In the genomic region with DNA sequence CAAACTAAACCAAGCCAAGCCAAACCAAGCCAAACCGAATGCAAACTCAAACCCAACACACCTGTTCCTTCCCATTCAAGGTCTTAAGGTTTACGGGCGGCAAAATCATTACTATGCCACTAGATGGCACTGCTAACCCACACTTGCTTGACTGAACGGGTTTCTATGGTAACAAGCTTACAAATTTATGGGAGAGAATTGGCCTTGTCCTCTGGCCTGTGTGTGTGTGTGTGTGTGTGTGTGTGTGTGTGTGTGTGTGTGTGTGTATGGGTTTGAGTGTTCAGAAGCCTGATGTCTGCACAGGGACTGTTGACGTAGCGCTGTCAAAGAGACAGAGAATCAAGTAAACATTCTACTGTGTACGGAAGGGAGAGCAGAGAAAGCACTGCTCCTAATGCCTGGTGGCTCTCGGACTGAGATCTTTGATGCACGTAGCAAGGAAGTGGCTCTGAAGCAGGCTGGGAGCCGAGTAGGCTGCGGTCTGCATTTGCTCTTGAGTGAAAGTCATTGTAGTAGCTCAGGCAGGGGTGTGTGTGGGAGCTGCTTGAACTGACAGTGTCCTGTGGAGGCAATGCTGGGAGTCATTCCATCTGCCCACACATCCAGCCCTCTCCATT, we compare ENCODE assay signal across 8 mouse cellular contexts.
A peak's percentile ranks its signal among the peaks of the same experiment; 100 is the strongest.
DNase-seq lines count a peak whose midpoint lies in the region; ATAC-seq and TF ChIP-seq lines count a peak whose summit lies in the region.

No protein-coding gene starts in this region.

- DNase-seq in 3T3-L1 (ENCODE audit: low read depth, low spot score), result peak; percentile 72
- DNase-seq in adrenal gland, adult 18-20 months (ENCODE audit: low spot score in 2 of 2), result peak; percentile 25 to 38
- peak; percentile 79 for DNase-seq in embryo, embryonic 9.5 days (ENCODE audit: extremely low spot score)
- DNase-seq in heart, embryonic 10.5 days (ENCODE audit: low spot score), result no peak
- peak; percentile 89 for DNase-seq in limb, embryonic 14.5 days (ENCODE audit: low spot score)
- DNase-seq in splenic B cell, adult 2 months (ENCODE audit: low read depth, low spot score), result peak; percentile 82

- no peaks in the 10 kb centered on the region for H3K9me3 ChIP-seq in heart, embryonic 10.5 days
- no peaks in the 10 kb centered on the region for H3K9me3 ChIP-seq in kidney, embryonic 14.5 days (ENCODE audit: control insufficient read depth, low read length)
- H3K9me3 ChIP-seq in limb, embryonic 14.5 days (ENCODE audit: control insufficient read depth, low read length), result no peaks in the 10 kb centered on the region
- H3K9me3 ChIP-seq in midbrain, embryonic 16.5 days (replicated peaks; ENCODE audit: control insufficient read depth, low read length, poor library complexity, severe bottlenecking), result no peaks in the 10 kb centered on the region

- 17% methylated on average over 11 of the region's 11 CpGs for WGBS in heart, embryonic 10.5 days
- 6% methylated on average over 11 of the region's 11 CpGs for WGBS in kidney, embryonic 14.5 days
- WGBS in limb, embryonic 14.5 days, result 8% methylated on average over 11 of the region's 11 CpGs
- 0% methylated on average over 11 of the region's 11 CpGs for WGBS in midbrain, embryonic 16.5 days

- no peak for TF ChIP-seq POLR2A in limb, embryonic 14.5 days (IDR thresholded peaks at IDR 0.05; ENCODE audit: borderline replicate concordance, extremely low read depth, insufficient read depth, insufficient read length)

- H3K4me2 ChIP-seq in kidney, embryonic 14.5 days (replicated peaks; ENCODE audit: low read depth, low read length), result peak overlapping the region; percentile 41
- peak overlapping the region; percentile 33 for H3K4me2 ChIP-seq in limb, embryonic 14.5 days (replicated peaks; ENCODE audit: low read depth, low read length, severe bottlenecking)
- peak overlapping the region; percentile 62 for H3K4me2 ChIP-seq in midbrain, embryonic 16.5 days (ENCODE audit: low read length)

- no peaks in the 10 kb centered on the region for H3K36me3 ChIP-seq in heart, embryonic 10.5 days
- no peaks in the 10 kb centered on the region for H3K36me3 ChIP-seq in kidney, embryonic 14.5 days (ENCODE audit: control insufficient read depth, insufficient read depth, low read length)
- no peaks in the 10 kb centered on the region for H3K36me3 ChIP-seq in limb, embryonic 14.5 days (ENCODE audit: control insufficient read depth, insufficient read depth, low read length)
- H3K36me3 ChIP-seq in midbrain, embryonic 16.5 days (ENCODE audit: control insufficient read depth, insufficient read depth, low read length), result no peaks in the 10 kb centered on the region
- no peaks in the 10 kb centered on the region for H3K36me3 ChIP-seq in splenic B cell, adult 2 months (ENCODE audit: control insufficient read depth, insufficient read depth, low read length, poor library complexity, severe bottlenecking)

- H3K4me1 ChIP-seq in heart, embryonic 10.5 days, result peaks cover 12% of the 10 kb centered on the region
- H3K4me1 ChIP-seq in kidney, embryonic 14.5 days (ENCODE audit: control insufficient read depth, insufficient read depth, low read length), result 0 out of 2 replicates have a peak, but pooled peaks cover 2% of the 10 kb centered on the region
- H3K4me1 ChIP-seq in limb, embryonic 14.5 days (ENCODE audit: control insufficient read depth, insufficient read depth, low read length), result 0 out of 2 replicates have a peak, but pooled peaks cover 2% of the 10 kb centered on the region
- peaks cover 9% of the 10 kb centered on the region for H3K4me1 ChIP-seq in midbrain, embryonic 16.5 days (ENCODE audit: control insufficient read depth, insufficient read depth, low read length)

- no peaks in the 10 kb centered on the region for H3K27me3 ChIP-seq in heart, embryonic 10.5 days (ENCODE audit: insufficient read depth, poor library complexity, severe bottlenecking)
- no peaks in the 10 kb centered on the region for H3K27me3 ChIP-seq in kidney, embryonic 14.5 days (ENCODE audit: control insufficient read depth, insufficient read depth, low read length)
- H3K27me3 ChIP-seq in limb, embryonic 14.5 days (ENCODE audit: control insufficient read depth, insufficient read depth, low read length), result no peaks in the 10 kb centered on the region
- no peaks in the 10 kb centered on the region for H3K27me3 ChIP-seq in midbrain, embryonic 16.5 days (ENCODE audit: control insufficient read depth, insufficient read depth, low read depth, low read length)
- H3K27me3 ChIP-seq in splenic B cell, adult 2 months (ENCODE audit: control insufficient read depth, insufficient read depth, low read length, poor library complexity, severe bottlenecking), result no peaks in the 10 kb centered on the region

- peak overlapping the region; percentile 45 for H3K4me3 ChIP-seq in heart, embryonic 10.5 days
- H3K4me3 ChIP-seq in kidney, embryonic 14.5 days (ENCODE audit: low read length), result peak overlapping the region; percentile 26
- no peak overlapping the region; the same call in 1 of the 2 replicates for H3K4me3 ChIP-seq in limb, embryonic 14.5 days (replicated peaks; ENCODE audit: low read length)
- peak overlapping the region; percentile 33 for H3K4me3 ChIP-seq in midbrain, embryonic 16.5 days (ENCODE audit: low read depth, low read length)

- ATAC-seq in kidney, embryonic 14.5 days (ENCODE audit: low FRiP score, low TSS enrichment), result peak; percentile 78
- peak; percentile 69; the same call in 1 of the 2 replicates for ATAC-seq in limb, embryonic 14.5 days (ENCODE audit: low FRiP score, low read depth)
- ATAC-seq in midbrain, embryonic 16.5 days, result peak; percentile 83

- H3K27ac ChIP-seq in heart, embryonic 10.5 days, result no peak overlapping the region
- no peak overlapping the region for H3K27ac ChIP-seq in kidney, embryonic 14.5 days (ENCODE audit: low read depth, low read length)
- H3K27ac ChIP-seq in limb, embryonic 14.5 days (replicated peaks; ENCODE audit: low read depth, low read length), result no peak overlapping the region
- peak overlapping the region; percentile 87 for H3K27ac ChIP-seq in midbrain, embryonic 16.5 days (ENCODE audit: low read length)

- H3K9ac ChIP-seq in kidney, embryonic 14.5 days (ENCODE audit: low read depth, low read length), result 0 out of 2 replicates have a peak overlapping the region, but pooled peaks have one; percentile 8
- no peak overlapping the region for H3K9ac ChIP-seq in limb, embryonic 14.5 days (ENCODE audit: low read depth, low read length, severe bottlenecking)
- H3K9ac ChIP-seq in midbrain, embryonic 16.5 days (ENCODE audit: low read depth, low read length), result peak overlapping the region; percentile 66; the same call in 1 of the 2 replicates
